Mouse (Mus musculus): ENCODE measurements around the gene Ppib. TPM values are rescaled to one million over a fixed set of nuclear protein-coding genes. Genes with fewer than 3 reads are reported as not detected.
A peak's percentile ranks its signal among the peaks of the same experiment; 100 is the strongest.

Gene Ppib
- polyA plus RNA-seq, 1 experiment from 2014 or later = 543 TPM

GRCm38 (mm10) chr9:66064316-66064715 is 4.3 kb downstream of the Ppib start:
- Histone ChIP-seq H3K9ac (replicated peaks; ENCODE audit: low read length) (no peak overlapping the region), H3K9me3 (replicated peaks; ENCODE audit: control insufficient read depth, low read length) (no peaks in the 10 kb centered on the region), H3K4me2 (ENCODE audit: low read depth, low read length) (no peak overlapping the region), H3K4me3 (ENCODE audit: low read depth, low read length) (no peak overlapping the region), H3K4me1 (ENCODE audit: control insufficient read depth, insufficient read depth, low read length) (peaks cover 2% of the 10 kb centered on the region), H3K27me3 (ENCODE audit: control insufficient read depth, insufficient read depth, low read length) (peaks cover 13% of the 10 kb centered on the region; the same call in 1 of the 2 replicates), H3K36me3 (replicated peaks; ENCODE audit: control insufficient read depth, insufficient read depth, low read depth, low read length) (peaks cover 15% of the 10 kb centered on the region), H3K27ac (replicated peaks; ENCODE audit: low read depth, low read length) (no peak overlapping the region)
- DNase-seq (ENCODE audit: low spot score) (no peak), ATAC-seq (replicated peaks; ENCODE audit: insufficient number of reproducible peaks, low FRiP score, low TSS enrichment, low read depth) (no peak)
- 95% methylated on average over 11 of the region's 11 CpGs for WGBS

GRCm38 (mm10) chr9:66066791-66067190 is 6.8 kb downstream of the Ppib start:
- Histone ChIP-seq H3K36me3 (replicated peaks; ENCODE audit: control insufficient read depth, insufficient read depth, low read depth, low read length) (peaks cover 15% of the 10 kb centered on the region), H3K27ac (replicated peaks; ENCODE audit: low read depth, low read length) (no peak overlapping the region), H3K4me3 (ENCODE audit: low read depth, low read length) (no peak overlapping the region), H3K27me3 (ENCODE audit: control insufficient read depth, insufficient read depth, low read length) (peaks cover 13% of the 10 kb centered on the region), H3K9me3 (replicated peaks; ENCODE audit: control insufficient read depth, low read length) (no peaks in the 10 kb centered on the region), H3K4me1 (ENCODE audit: control insufficient read depth, insufficient read depth, low read length) (peaks cover 2% of the 10 kb centered on the region), H3K9ac (replicated peaks; ENCODE audit: low read length) (no peak overlapping the region), H3K4me2 (ENCODE audit: low read depth, low read length) (no peak overlapping the region)
- 83% methylated on average over 3 of the region's 3 CpGs for whole genome bisulfite sequencing
- ATAC-seq (replicated peaks; ENCODE audit: insufficient number of reproducible peaks, low FRiP score, low TSS enrichment, low read depth) = no peak
- DNase-seq (ENCODE audit: low spot score) = no peak

- ATAC-seq (replicated peaks; ENCODE audit: insufficient number of reproducible peaks, low FRiP score, low TSS enrichment, low read depth) = no peak
Measured at GRCm38 (mm10) chr9:66067542-66067941, 7.5 kb downstream of the Ppib start.

GRCm38 (mm10) chr9:66068056-66068455 is 8.0 kb downstream of the Ppib start:
- DNase-seq (ENCODE audit: low spot score) (no peak), ATAC-seq (replicated peaks; ENCODE audit: insufficient number of reproducible peaks, low FRiP score, low TSS enrichment, low read depth) (no peak)
- Histone ChIP-seq H3K9ac (replicated peaks; ENCODE audit: low read length) (no peak overlapping the region), H3K36me3 (replicated peaks; ENCODE audit: control insufficient read depth, insufficient read depth, low read depth, low read length) (peaks cover 14% of the 10 kb centered on the region), H3K27me3 (ENCODE audit: control insufficient read depth, insufficient read depth, low read length) (peaks cover 13% of the 10 kb centered on the region), H3K27ac (replicated peaks; ENCODE audit: low read depth, low read length) (no peak overlapping the region), H3K9me3 (replicated peaks; ENCODE audit: control insufficient read depth, low read length) (no peaks in the 10 kb centered on the region), H3K4me1 (ENCODE audit: control insufficient read depth, insufficient read depth, low read length) (peaks cover 2% of the 10 kb centered on the region), H3K4me3 (ENCODE audit: low read depth, low read length) (no peak overlapping the region), H3K4me2 (ENCODE audit: low read depth, low read length) (no peak overlapping the region)
- 59% methylated on average over 4 of the region's 4 CpGs for WGBS

More at GRCm38 (mm10) chr9:66067542-66067941, 7.5 kb downstream of the Ppib start:
- Histone ChIP-seq H3K27me3 (ENCODE audit: control insufficient read depth, insufficient read depth, low read length) (peaks cover 13% of the 10 kb centered on the region), H3K4me3 (ENCODE audit: low read depth, low read length) (no peak overlapping the region), H3K4me2 (ENCODE audit: low read depth, low read length) (no peak overlapping the region), H3K9me3 (replicated peaks; ENCODE audit: control insufficient read depth, low read length) (no peaks in the 10 kb centered on the region), H3K36me3 (replicated peaks; ENCODE audit: control insufficient read depth, insufficient read depth, low read depth, low read length) (peaks cover 15% of the 10 kb centered on the region), H3K9ac (replicated peaks; ENCODE audit: low read length) (no peak overlapping the region), H3K4me1 (ENCODE audit: control insufficient read depth, insufficient read depth, low read length) (peaks cover 2% of the 10 kb centered on the region), H3K27ac (replicated peaks; ENCODE audit: low read depth, low read length) (no peak overlapping the region)
- WGBS = 26% methylated on average over 5 of the region's 5 CpGs
- peak; percentile 49 for DNase-seq (ENCODE audit: low spot score)

DNA sequence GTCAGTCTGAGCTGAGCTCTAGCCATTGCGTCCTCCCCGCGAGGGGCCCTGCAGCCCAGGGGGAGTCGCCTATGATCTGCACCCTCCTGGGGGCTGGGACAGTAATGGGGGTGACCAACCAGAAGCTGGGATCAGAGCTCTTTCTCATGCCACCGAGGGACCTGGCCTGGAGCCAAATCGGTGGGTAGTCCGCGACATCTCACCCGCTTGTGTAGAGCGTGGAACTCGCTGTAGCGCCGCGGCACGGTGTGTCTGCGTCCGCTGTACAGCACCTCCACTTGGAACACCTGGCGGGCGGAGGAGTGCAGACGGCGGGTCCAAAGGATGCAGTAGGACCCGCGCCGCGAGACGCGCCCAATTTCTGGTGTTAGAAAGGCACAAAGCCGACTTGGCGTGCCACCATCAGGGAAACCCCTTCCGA is 9.0 kb downstream of the Ppib start:
- H3K9ac ChIP-seq (replicated peaks; ENCODE audit: low read length) = peak overlapping the region; percentile 57
- 1% methylated on average over 30 of the region's 30 CpGs for WGBS
- H3K36me3 ChIP-seq (replicated peaks; ENCODE audit: control insufficient read depth, insufficient read depth, low read depth, low read length) = peaks cover 8% of the 10 kb centered on the region
- H3K27me3 ChIP-seq (ENCODE audit: control insufficient read depth, insufficient read depth, low read length) = peaks cover 13% of the 10 kb centered on the region
- peak overlapping the region; percentile 50 for H3K4me3 ChIP-seq (ENCODE audit: low read depth, low read length)
- peaks cover 2% of the 10 kb centered on the region for H3K4me1 ChIP-seq (ENCODE audit: control insufficient read depth, insufficient read depth, low read length)
- DNase-seq (ENCODE audit: low spot score) (peak; percentile 31), ATAC-seq (replicated peaks; ENCODE audit: insufficient number of reproducible peaks, low FRiP score, low TSS enrichment, low read depth) (no peak)
- no peak overlapping the region for H3K27ac ChIP-seq (replicated peaks; ENCODE audit: low read depth, low read length)
- H3K4me2 ChIP-seq (ENCODE audit: low read depth, low read length) = peak overlapping the region; percentile 91
- no peaks in the 10 kb centered on the region for H3K9me3 ChIP-seq (replicated peaks; ENCODE audit: control insufficient read depth, low read length)

GRCm38 (mm10) chr9:66069583-66069982 is 9.6 kb downstream of the Ppib start, which contains the start of gene Snx22:
Snx22 (minus strand) TSS chr9:66069719.
- Histone ChIP-seq H3K27me3 (ENCODE audit: control insufficient read depth, insufficient read depth, low read length) (peaks cover 13% of the 10 kb centered on the region), H3K4me2 (ENCODE audit: low read depth, low read length) (peak within 1 kb of the TSS; percentile 91), H3K27ac (replicated peaks; ENCODE audit: low read depth, low read length) (no peak within 1 kb of the TSS), H3K9me3 (replicated peaks; ENCODE audit: control insufficient read depth, low read length) (no peaks in the 10 kb centered on the region), H3K4me3 (ENCODE audit: low read depth, low read length) (peak within 1 kb of the TSS; percentile 50), H3K4me1 (ENCODE audit: control insufficient read depth, insufficient read depth, low read length) (peaks cover 2% of the 10 kb centered on the region), H3K9ac (replicated peaks; ENCODE audit: low read length) (peak within 1 kb of the TSS; percentile 57), H3K36me3 (replicated peaks; ENCODE audit: control insufficient read depth, insufficient read depth, low read depth, low read length) (peaks cover 4% of the 10 kb centered on the region; the same call in 1 of the 2 replicates)
- whole genome bisulfite sequencing = under 1% methylated on average over 22 of the region's 22 CpGs
- DNase-seq (ENCODE audit: low spot score) (peak; percentile 82), ATAC-seq (replicated peaks; ENCODE audit: insufficient number of reproducible peaks, low FRiP score, low TSS enrichment, low read depth) (peak; percentile 79)

DNA sequence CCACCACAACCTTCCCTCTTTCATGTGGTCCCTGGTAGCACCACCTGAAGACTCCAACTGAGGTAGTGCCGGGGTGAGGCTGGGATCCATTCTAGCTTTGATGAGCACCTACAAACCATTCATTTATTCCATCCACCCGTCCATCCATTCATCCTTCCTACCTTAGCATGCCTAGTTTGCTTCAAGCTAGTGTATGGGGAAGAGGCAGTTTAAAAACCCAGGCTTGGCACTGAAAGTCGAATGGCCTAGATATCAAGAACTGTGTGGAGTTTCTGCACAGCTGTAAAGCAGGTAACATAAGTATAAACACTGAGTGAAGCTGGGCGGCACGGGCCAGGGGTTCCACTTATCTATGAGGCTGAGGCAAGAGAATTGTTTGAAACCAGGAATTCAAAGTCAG is 10.1 kb downstream of the Ppib start:
- Histone ChIP-seq H3K4me3 (ENCODE audit: low read depth, low read length) (no peak overlapping the region), H3K27me3 (ENCODE audit: control insufficient read depth, insufficient read depth, low read length) (peaks cover 13% of the 10 kb centered on the region), H3K36me3 (replicated peaks; ENCODE audit: control insufficient read depth, insufficient read depth, low read depth, low read length) (peaks cover 4% of the 10 kb centered on the region; the same call in 1 of the 2 replicates), H3K4me2 (ENCODE audit: low read depth, low read length) (no peak overlapping the region), H3K4me1 (ENCODE audit: control insufficient read depth, insufficient read depth, low read length) (peaks cover 2% of the 10 kb centered on the region), H3K9ac (replicated peaks; ENCODE audit: low read length) (no peak overlapping the region), H3K9me3 (replicated peaks; ENCODE audit: control insufficient read depth, low read length) (no peaks in the 10 kb centered on the region), H3K27ac (replicated peaks; ENCODE audit: low read depth, low read length) (no peak overlapping the region)
- ATAC-seq (replicated peaks; ENCODE audit: insufficient number of reproducible peaks, low FRiP score, low TSS enrichment, low read depth) (no peak), DNase-seq (ENCODE audit: low spot score) (no peak)
- WGBS = 88% methylated on average over 5 of the region's 5 CpGs

DNA sequence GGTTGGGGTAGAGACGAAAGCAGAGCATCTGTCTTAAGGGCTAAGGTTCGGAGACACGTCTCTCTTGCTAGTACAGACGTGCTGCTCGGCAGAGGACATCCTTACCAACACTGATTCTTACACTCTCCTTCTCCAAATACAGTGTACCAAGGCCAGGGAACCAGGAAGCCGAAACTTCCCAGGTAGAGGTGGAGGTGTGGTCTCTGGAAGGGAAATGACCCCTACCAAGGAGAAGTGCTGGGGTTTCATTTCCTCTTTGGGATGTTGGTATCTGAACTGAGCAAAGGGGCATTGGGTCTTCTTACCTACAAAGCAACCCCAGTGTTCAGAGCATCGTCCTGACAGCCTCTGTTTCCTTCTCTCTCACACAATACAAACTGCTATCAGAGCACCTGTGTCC is 12.7 kb downstream of the Ppib start:
- Histone ChIP-seq H3K4me2 (ENCODE audit: low read depth, low read length) (no peak overlapping the region), H3K27me3 (ENCODE audit: control insufficient read depth, insufficient read depth, low read length) (peaks cover 10% of the 10 kb centered on the region), H3K27ac (replicated peaks; ENCODE audit: low read depth, low read length) (no peak overlapping the region), H3K4me1 (ENCODE audit: control insufficient read depth, insufficient read depth, low read length) (peaks cover 2% of the 10 kb centered on the region), H3K9me3 (replicated peaks; ENCODE audit: control insufficient read depth, low read length) (no peaks in the 10 kb centered on the region), H3K4me3 (ENCODE audit: low read depth, low read length) (no peak overlapping the region), H3K36me3 (replicated peaks; ENCODE audit: control insufficient read depth, insufficient read depth, low read depth, low read length) (no peaks in the 10 kb centered on the region), H3K9ac (replicated peaks; ENCODE audit: low read length) (no peak overlapping the region)
- DNase-seq (ENCODE audit: low spot score) = no peak
- 86% methylated on average over 7 of the region's 7 CpGs for WGBS
- no peak for ATAC-seq (replicated peaks; ENCODE audit: insufficient number of reproducible peaks, low FRiP score, low TSS enrichment, low read depth)

Data from embryonic facial prominence, embryonic 11.5 days (tissue).